Mouse (Mus musculus) heart, adult 8-10 months (tissue): ENCODE measurements around the gene Zfp541. TPM values are rescaled to one million over a fixed set of nuclear protein-coding genes. Genes with fewer than 3 reads are reported as not detected.

ENCODE experiments used
- DNase-seq: peaks from one replicate; pipeline ENCODE4 v3.0.0; 2022; ENCODE audit warnings: low spot score
- total RNA-seq, 4 experiments: library from RNA; stranded (reverse); gene quantifications; 2 replicates each; pipeline ENCODE4 v1.2.4; 2022

Gene Zfp541
- total RNA-seq, 4 experiments from 2014 or later, result not detected

DNA sequence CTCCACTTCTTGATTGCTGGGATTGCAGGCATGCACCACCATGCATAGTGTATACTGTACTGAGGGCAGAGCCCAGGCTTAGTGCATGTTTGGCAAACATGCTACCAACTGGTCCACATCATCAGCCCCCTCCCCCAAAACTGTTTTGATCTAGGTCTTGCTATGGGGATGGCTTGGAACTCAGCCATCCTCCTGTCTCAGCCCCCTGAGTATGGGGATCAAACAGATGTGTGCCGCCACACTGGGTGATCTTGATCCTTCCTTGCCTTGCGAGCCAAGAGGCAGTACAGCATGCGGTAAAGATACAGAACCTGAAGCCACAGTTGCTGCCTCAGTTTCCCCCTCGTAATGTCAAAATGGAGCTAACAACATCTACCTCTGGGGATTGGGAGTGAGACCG, 67.3 kb downstream of the Zfp541 start:
- no peak for DNase-seq

DNA sequence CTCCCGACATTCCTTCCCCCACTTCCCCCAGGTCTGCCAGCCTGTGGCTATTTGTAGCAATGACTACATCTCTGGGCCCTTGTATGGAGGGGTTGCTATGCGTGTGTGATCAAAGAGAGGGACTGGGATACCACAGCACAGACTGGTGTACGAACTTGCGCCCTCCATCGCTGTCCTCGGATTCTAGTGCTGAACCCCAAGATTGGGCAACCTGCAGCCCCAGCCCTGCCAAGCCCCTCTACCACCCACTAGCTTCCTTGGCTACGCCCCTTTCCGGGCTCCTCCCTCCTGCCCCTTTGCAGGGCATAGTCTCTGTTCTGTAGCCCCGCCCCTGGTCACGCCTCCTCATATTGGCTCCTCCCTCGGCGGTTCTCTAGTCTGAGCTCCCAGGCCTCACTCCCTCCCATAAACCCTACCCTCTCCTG, 67.8 kb downstream of the Zfp541 start, which contains the start of gene Slc8a2:
Slc8a2 (plus strand) TSS at position 406 of the 425 bp plus-strand sequence.
- DNase-seq, result peak; percentile 65

DNA sequence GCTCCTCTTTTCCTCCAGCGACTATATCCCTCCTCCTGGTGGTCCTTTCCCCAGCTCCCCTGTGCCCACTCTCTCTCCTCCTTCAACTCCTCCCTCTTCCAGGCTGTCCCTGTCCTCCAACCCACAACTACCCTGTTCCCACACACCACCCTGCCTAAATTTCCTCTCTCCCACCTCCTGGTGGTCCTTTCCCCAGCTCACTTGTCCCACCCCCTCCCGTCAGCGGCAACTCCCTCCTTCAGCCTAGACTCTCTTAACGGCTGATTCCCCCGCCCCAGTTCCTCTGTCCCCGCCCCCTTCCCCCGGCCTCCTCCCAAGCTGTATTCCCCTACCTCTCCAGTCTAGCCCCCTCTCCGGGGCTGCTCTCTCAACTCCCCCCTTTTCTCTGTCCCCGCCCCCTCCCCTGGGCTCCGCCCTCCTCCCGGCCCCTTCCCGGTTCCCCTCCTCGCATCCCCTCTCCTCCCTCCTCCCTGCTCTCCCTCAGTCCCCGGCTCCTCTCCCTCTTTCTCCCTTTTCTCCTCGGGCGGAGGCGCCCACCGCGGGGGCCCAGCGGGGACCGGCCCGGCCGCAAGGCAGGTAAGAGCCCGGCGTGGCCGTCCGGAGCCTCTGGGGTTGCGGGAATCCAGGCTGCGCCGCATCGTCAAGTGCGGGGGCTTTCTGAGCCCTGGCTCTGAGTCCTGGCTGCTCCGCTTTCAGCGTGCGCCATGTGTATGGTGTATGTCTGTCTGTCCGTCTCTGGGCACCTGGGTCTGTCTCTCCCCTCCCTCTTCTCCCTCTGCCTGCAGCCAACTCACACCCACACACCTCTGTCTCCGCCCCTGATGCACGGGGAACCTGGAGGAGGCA, 68.5 kb downstream of the Zfp541 start:
- no peak for DNase-seq

DNA sequence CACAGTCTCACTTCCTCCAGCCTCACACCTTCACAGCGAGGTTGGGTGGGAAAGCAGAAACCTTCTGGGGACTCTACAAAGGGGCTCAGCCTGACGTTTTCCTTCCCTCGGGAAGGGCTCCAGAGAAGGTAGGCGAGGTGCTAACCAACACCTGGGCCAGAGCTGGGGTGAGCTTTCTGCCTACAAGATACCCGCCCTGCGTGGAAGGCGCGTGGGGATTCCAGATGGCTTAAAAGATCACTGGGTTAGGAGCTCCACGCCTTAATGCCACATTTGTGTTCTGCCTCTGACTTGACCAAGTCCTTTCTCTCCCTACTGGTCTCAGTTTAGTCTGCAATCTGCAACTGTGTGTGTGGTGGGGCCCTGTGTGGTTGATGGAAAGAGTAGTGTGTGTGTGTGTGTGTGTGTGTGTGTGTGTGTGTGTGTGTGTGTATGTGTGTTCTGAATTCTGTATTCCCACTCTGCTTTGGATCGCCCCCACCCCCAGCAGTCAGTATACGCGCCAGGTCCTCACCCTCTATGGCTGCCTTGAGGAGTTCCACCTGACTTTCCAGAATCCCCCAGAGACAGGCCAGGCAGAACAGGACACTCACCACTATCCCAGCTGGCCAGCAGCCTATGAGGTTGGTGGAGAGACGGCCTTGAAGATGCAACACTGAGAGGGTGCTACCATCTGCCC, 69.5 kb downstream of the Zfp541 start:
- no peak for DNase-seq

DNA sequence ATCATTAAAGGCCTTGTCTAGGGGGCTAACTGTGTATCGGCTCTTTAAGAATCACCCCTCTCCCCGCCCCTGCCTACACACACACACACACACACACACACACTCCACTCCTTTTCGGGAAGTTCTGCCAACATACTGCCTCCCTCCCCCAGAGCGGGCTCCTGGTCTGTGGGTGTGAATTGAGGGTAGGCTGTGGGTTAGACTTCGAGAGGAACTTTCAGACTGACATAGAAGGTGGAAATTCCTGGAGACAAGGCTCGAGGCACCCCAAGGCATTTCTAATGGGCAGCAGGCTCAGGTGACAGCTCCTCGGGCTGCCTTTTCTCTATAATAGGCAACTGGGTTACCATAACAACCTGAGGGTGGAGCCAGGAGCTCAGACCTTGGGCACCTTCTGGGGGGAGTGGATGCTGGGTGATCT, 70.6 kb downstream of the Zfp541 start:
- no peak for DNase-seq

DNA sequence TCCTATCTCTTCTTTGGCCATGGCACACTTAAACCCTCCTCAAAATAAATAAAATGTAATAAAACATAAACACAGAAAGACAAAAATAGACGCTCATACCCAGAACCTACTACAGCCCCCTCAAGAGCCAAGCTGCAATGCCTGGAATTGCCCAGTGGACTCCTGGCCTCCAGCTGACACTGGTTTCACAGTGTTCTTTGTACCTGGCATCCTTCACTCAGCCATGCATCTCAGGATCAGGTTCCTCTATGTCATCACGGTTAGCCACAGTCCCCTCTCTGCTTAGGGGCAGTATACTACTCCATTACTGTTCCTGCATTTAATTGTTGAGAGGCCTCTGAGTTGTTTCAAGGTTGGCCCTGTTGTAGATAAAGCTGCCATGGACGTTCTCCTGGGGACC, 71.3 kb downstream of the Zfp541 start:
- DNase-seq, result no peak

DNA sequence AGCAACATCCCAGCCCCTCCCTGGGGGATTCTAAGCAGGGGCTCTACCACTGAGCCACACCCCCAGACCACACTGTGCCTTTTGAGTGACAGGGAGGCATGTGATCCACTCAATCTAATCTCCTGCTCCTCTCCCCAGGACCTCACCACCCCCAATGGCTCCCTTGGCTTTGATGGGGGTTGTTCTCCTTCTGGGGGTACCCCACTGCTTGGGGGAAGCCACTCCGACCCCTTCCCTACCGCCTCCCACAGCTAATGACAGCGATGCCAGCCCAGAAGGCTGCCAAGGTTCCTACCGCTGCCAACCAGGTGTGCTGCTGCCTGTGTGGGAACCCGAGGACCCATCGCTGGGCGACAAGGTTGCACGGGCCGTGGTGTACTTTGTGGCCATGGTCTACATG, 72.1 kb downstream of the Zfp541 start:
- no peak for DNase-seq

DNA sequence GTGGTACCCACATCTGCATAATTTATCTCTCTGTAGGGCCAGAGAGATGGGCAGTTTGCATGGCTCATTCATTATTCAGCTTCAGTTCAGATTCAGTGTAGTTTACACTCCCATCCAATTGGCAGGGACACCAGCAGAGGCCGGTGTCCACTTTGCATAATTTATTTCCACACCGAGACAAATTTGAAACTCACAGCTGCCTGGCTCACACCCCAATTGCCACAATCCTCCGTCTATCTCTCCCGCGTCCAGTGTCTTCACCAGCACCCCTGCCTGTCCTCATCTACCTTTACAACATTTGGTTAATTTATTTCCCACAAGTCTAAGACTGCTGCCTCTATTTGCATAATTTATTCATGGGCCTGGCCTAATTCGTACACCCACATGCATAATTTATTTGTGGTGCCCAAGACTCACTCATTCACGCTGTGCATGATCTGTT, 73.4 kb downstream of the Zfp541 start:
- DNase-seq, result no peak

Other genes with a start within 250 kb of the Zfp541 start
- gene Obox6, start 222.1 kb upstream of the Zfp541 start, total RNA-seq, result not detected
- not detected for gene Crx, start 181.8 kb upstream of the Zfp541 start, total RNA-seq
- gene Crxos, start 179.2 kb upstream of the Zfp541 start, total RNA-seq, result not detected
- gene Selenow, start 139.4 kb upstream of the Zfp541 start, total RNA-seq, result 100 to 1,000 TPM; 183 to 219 (median 204) TPM
- 100 to 1,000 TPM; 121 to 147 (median 136) TPM for gene Nop53, start 115.7 kb upstream of the Zfp541 start, total RNA-seq
- gene Ehd2, start 94.2 kb upstream of the Zfp541 start, total RNA-seq, result 10 to 100 TPM; 54.4 to 95.0 (median 82.9) TPM
- 1 to 10 TPM; 5.7 to 8.6 (median 7.7) TPM for gene Bicra, start 13.9 kb upstream of the Zfp541 start, total RNA-seq
- gene Napa, start 36.6 kb downstream of the Zfp541 start, total RNA-seq, result 100 to 1,000 TPM in 1 of 4 experiments, 10 to 100 TPM in 3; 76.5 to 101 (median 84.9) TPM
- 10 to 100 TPM; 20.1 to 25.7 (median 23.5) TPM for gene Kptn, start 58.1 kb downstream of the Zfp541 start, total RNA-seq
- gene Slc8a2, start 68.0 kb downstream of the Zfp541 start, total RNA-seq, result under 1 TPM; 0.66 to 0.84 (median 0.70) TPM
- gene Meis3, start 113.3 kb downstream of the Zfp541 start, total RNA-seq, result 1 to 10 TPM; 4.7 to 6.1 (median 5.2) TPM
- 1 to 10 TPM; 6.6 to 9.5 (median 8.0) TPM for gene Dhx34, start 160.2 kb downstream of the Zfp541 start, total RNA-seq
- gene C5ar2, start 182.3 kb downstream of the Zfp541 start, total RNA-seq, result 1 to 10 TPM; 1.0 to 1.4 (median 1.2) TPM
- gene C5ar1, start 197.7 kb downstream of the Zfp541 start, total RNA-seq, result 1 to 10 TPM; 4.1 to 5.5 (median 5.1) TPM
- 10 to 100 TPM; 12.3 to 18.1 (median 14.4) TPM for gene Inafm1, start 211.8 kb downstream of the Zfp541 start, total RNA-seq
- 10 to 100 TPM; 33.2 to 48.1 (median 38.1) TPM for gene Ccdc9, start 225.0 kb downstream of the Zfp541 start, total RNA-seq
- gene Bbc3, start 246.6 kb downstream of the Zfp541 start, total RNA-seq, result 1 to 10 TPM; 2.8 to 5.1 (median 4.4) TPM